ENCODE assay signal across 14 mouse cellular contexts in the genomic region with DNA sequence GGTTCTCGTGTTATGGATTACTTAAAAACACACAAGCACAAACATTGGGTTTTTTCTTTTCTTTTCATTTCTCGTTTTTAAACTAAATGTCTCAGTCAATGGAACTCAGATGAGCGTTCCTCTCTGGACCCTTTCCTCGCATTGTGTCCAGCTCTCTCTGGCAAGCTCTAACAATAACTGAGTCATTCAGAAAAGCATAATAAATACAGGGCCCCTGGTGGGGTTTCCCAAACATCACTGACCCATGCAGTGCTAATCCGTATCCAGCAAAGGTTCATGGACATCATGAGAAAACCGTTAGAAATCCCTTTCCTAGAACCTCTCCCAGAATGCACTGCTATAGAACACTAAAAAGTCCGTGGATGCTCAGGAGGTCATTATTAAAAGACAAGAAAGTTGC.
"Had no signal": no experiment of that assay in that cellular context is flagged by ENCODE, and none has a peak within 500 bp of the region (broad histone marks: within the 10 kb centered on the region; RNA-seq: fewer than 3 reads in every experiment).

No protein-coding gene starts in this region.

- ATAC-seq: liver, embryonic 12.5 days; midbrain, embryonic 15.5 days had no signal

- H3K27me3 ChIP-seq: kidney, embryonic 15.5 days; limb, embryonic 15.5 days; liver, embryonic 12.5 days; midbrain, embryonic 15.5 days; neural tube, embryonic 13.5 days had no signal

- H3K9me3 ChIP-seq: kidney, embryonic 15.5 days; limb, embryonic 15.5 days; liver, embryonic 12.5 days; midbrain, embryonic 10.5 days; midbrain, embryonic 15.5 days; neural tube, embryonic 13.5 days had no signal

- DNase-seq: kidney, postnatal 14 days; left cerebral cortex, postnatal 4 days; lung, embryonic 14.5 days; lung, postnatal 10 days; lung, postnatal 4 days; right cerebral cortex, postnatal 25 days; thymus, adult 18-20 months; thymus, postnatal 14 days had no signal

- H3K4me3 ChIP-seq: kidney, embryonic 15.5 days; limb, embryonic 15.5 days; liver, embryonic 12.5 days; midbrain, embryonic 10.5 days; midbrain, embryonic 15.5 days; neural tube, embryonic 13.5 days had no signal

- H3K36me3 ChIP-seq: midbrain, embryonic 15.5 days had no signal

- H3K4me2 ChIP-seq: kidney, embryonic 15.5 days; limb, embryonic 15.5 days; liver, embryonic 12.5 days; lung, embryonic 14.5 days; midbrain, embryonic 15.5 days; neural tube, embryonic 13.5 days had no signal

- H3K27ac ChIP-seq: kidney, embryonic 15.5 days; limb, embryonic 15.5 days; liver, embryonic 12.5 days; midbrain, embryonic 10.5 days; midbrain, embryonic 15.5 days; neural tube, embryonic 13.5 days had no signal

- H3K9ac ChIP-seq: kidney, embryonic 15.5 days; limb, embryonic 15.5 days; liver, embryonic 12.5 days; lung, embryonic 14.5 days; midbrain, embryonic 15.5 days; neural tube, embryonic 13.5 days had no signal
